ENCODE assay signal across 13 mouse cellular contexts in genomic region chr3:95241498-95241897, GRCm38 (mm10). TPM values are rescaled to one million over a fixed set of nuclear protein-coding genes. Genes with fewer than 3 reads are reported as not detected.
A peak's percentile ranks its signal among the peaks of the same experiment; 100 is the strongest.
DNase-seq lines count a peak whose midpoint lies in the region; ATAC-seq and TF ChIP-seq lines count a peak whose summit lies in the region.
"Had no signal": no experiment of that assay in that cellular context is flagged by ENCODE, and none has a peak within 500 bp of the region (broad histone marks: within the 10 kb centered on the region; RNA-seq: fewer than 3 reads in every experiment).

Gene Gm128, minus strand, starts transcription at chr3:95241598.

- no peak for DNase-seq in heart, postnatal 36 days
- DNase-seq in liver, embryonic 11.5 days (ENCODE audit: low spot score): no peak
- no peak for DNase-seq in liver
- no peak for DNase-seq in ES-E14 (ENCODE audit: low read depth, low spot score)
- no peak for DNase-seq in limb, embryonic 11.5 days (ENCODE audit: low spot score)
- DNase-seq in urinary bladder, postnatal 14 days (ENCODE audit: low spot score): no peak
- no peak for DNase-seq in urinary bladder, postnatal 36 days (ENCODE audit: low spot score in 2 of 2)
- DNase-seq: adrenal gland, adult 8-10 months; gastrocnemius, postnatal 36 days; kidney, adult 2 months; thymus, adult 2 months had no signal

- H3K4me2 ChIP-seq in heart, embryonic 12.5 days: peak within 1 kb of the TSS; percentile 34
- H3K4me2 ChIP-seq in liver, embryonic 11.5 days: peak within 1 kb of the TSS; percentile 54
- H3K4me2 ChIP-seq in limb, embryonic 11.5 days (ENCODE audit: low read depth, severe bottlenecking): peak within 1 kb of the TSS; percentile 33

- H3K9me3 ChIP-seq in heart, embryonic 12.5 days (replicated peaks): 0 out of 2 replicates have a peak, but pooled peaks cover 9% of the 10 kb centered on the region
- H3K9me3 ChIP-seq in liver, embryonic 11.5 days (ENCODE audit: control insufficient read depth, low read length): no peaks in the 10 kb centered on the region
- no peaks in the 10 kb centered on the region for H3K9me3 ChIP-seq in ES-E14 (ENCODE audit: control insufficient read depth, insufficient read depth, low read depth, low read length)
- H3K9me3 ChIP-seq in limb, embryonic 11.5 days (ENCODE audit: control insufficient read depth, low read length): no peaks in the 10 kb centered on the region

- peaks cover 10% of the 10 kb centered on the region for H3K4me1 ChIP-seq in heart, embryonic 12.5 days (replicated peaks)
- H3K4me1 ChIP-seq in liver, embryonic 11.5 days (replicated peaks; ENCODE audit: control insufficient read depth, insufficient read depth, low read length): 0 out of 2 replicates have a peak, but pooled peaks cover 7% of the 10 kb centered on the region
- peaks cover 0 to 11% of the 10 kb centered on the region in 2 experiments; a peak in 3 of 4 replicates for H3K4me1 ChIP-seq in ES-E14 (ENCODE audit: control insufficient read depth in 2 of 2, insufficient read depth in 2 of 2, low read length in 2 of 2, poor library complexity in 1 of 2)
- H3K4me1 ChIP-seq in limb, embryonic 11.5 days (ENCODE audit: control insufficient read depth, insufficient read depth, low read length): no peaks in the 10 kb centered on the region

- in situ Hi-C loops in ES-E14 (cut with MboI; ENCODE audit: low sequenced_read_pairs in 2 of 2, unreplicated experiment in 2 of 2): no loop called here

- no peak for ATAC-seq in heart, embryonic 12.5 days (ENCODE audit: insufficient number of reproducible peaks, low FRiP score)
- no peak for ATAC-seq in liver, embryonic 11.5 days (replicated peaks; ENCODE audit: low FRiP score)
- no peak for ATAC-seq in limb, embryonic 11.5 days (ENCODE audit: insufficient number of reproducible peaks, low FRiP score, low TSS enrichment, low read depth)
- ATAC-seq: forebrain, embryonic 16.5 days had no signal

- 0 out of 2 replicates have a peak within 1 kb of the TSS, but pooled peaks have one; percentile 0 for H3K4me3 ChIP-seq in heart, embryonic 12.5 days
- H3K4me3 ChIP-seq in liver, embryonic 11.5 days (ENCODE audit: low read depth, low read length): no peak within 1 kb of the TSS; the same call in 1 of the 2 replicates
- peak within 1 kb of the TSS; percentile 34 to 51 for H3K4me3 ChIP-seq in ES-E14 (ENCODE audit: insufficient read depth in 1 of 2, low read depth in 1 of 2, low read length in 2 of 2, poor library complexity in 1 of 2, severe bottlenecking in 1 of 2)
- H3K4me3 ChIP-seq in limb, embryonic 11.5 days (ENCODE audit: low read depth, low read length): peak within 1 kb of the TSS; percentile 12; the same call in 1 of the 2 replicates

- H3K9ac ChIP-seq in heart, embryonic 12.5 days: peak within 1 kb of the TSS; percentile 26
- H3K9ac ChIP-seq in liver, embryonic 11.5 days (ENCODE audit: low read depth, low read length): peak within 1 kb of the TSS; percentile 5; the same call in 1 of the 2 replicates
- H3K9ac ChIP-seq in ES-E14 (ENCODE audit: insufficient read depth, low read depth, low read length, poor library complexity, severe bottlenecking): peak within 1 kb of the TSS; percentile 58
- 0 out of 2 replicates have a peak within 1 kb of the TSS, but pooled peaks have one; percentile 4 for H3K9ac ChIP-seq in limb, embryonic 11.5 days (ENCODE audit: low read length)

- no peaks in the 10 kb centered on the region for H3K27me3 ChIP-seq in heart, embryonic 12.5 days (replicated peaks)
- H3K27me3 ChIP-seq in liver, embryonic 11.5 days (replicated peaks; ENCODE audit: control insufficient read depth, insufficient read depth, low read length): no peaks in the 10 kb centered on the region
- no peaks in the 10 kb centered on the region for H3K27me3 ChIP-seq in limb, embryonic 11.5 days (ENCODE audit: control insufficient read depth, insufficient read depth, low read length)

- intact Hi-C loops in heart, postnatal 36 days (cut with DNase I): no loop called here

- H3K36me3 ChIP-seq in heart, embryonic 12.5 days: peaks cover 26% of the 10 kb centered on the region
- peaks cover 14% of the 10 kb centered on the region for H3K36me3 ChIP-seq in liver, embryonic 11.5 days (ENCODE audit: control insufficient read depth, insufficient read depth, low read length)
- H3K36me3 ChIP-seq in ES-E14 (ENCODE audit: control insufficient read depth, insufficient read depth, low read length, poor library complexity, severe bottlenecking): peaks cover 8% of the 10 kb centered on the region; the same call in 1 of the 2 replicates
- H3K36me3 ChIP-seq in limb, embryonic 11.5 days (ENCODE audit: control insufficient read depth, insufficient read depth, low read length): peaks cover 6% of the 10 kb centered on the region; the same call in 1 of the 2 replicates

- H3K27ac ChIP-seq in heart, embryonic 12.5 days (ENCODE audit: poor library complexity, severe bottlenecking): no peak within 1 kb of the TSS
- no peak within 1 kb of the TSS for H3K27ac ChIP-seq in liver, embryonic 11.5 days (ENCODE audit: low read depth, low read length)
- no peak within 1 kb of the TSS for H3K27ac ChIP-seq in ES-E14 (ENCODE audit: insufficient read depth, low read depth, low read length, poor library complexity, severe bottlenecking)
- H3K27ac ChIP-seq in limb, embryonic 11.5 days (replicated peaks; ENCODE audit: low read depth, low read length): no peak within 1 kb of the TSS

- 72% methylated on average over 7 of the region's 7 CpGs for WGBS in heart, embryonic 12.5 days
- WGBS in liver, embryonic 11.5 days: 74% methylated on average over 7 of the region's 7 CpGs
- WGBS in limb, embryonic 11.5 days: 75% methylated on average over 7 of the region's 7 CpGs

TF ChIP-seq in ES-E14, 5 proteins besides CTCF, POLR2A, EP300 and RAD21:
- no peak for TF ChIP-seq ZC3H11A (IDR thresholded peaks at IDR 0.05; ENCODE audit: borderline replicate concordance, low read depth, low read length)
- TF ChIP-seq ZNF384 (IDR thresholded peaks at IDR 0.05; ENCODE audit: low read depth, low read length): no peak
- TF ChIP-seq CHD2 (IDR thresholded peaks at IDR 0.05; ENCODE audit: low read depth, low read length): no peak
- no peak for TF ChIP-seq MAFK (IDR thresholded peaks at IDR 0.05; ENCODE audit: insufficient read depth, low read depth, low read length)
- no peak for TF ChIP-seq HCFC1 (IDR thresholded peaks at IDR 0.05; ENCODE audit: borderline replicate concordance, insufficient read depth, low read length)
TF ChIP-seq in ES-E14: peak in this region for 0.

RNA-seq across cellular contexts. Expression of gene Gm128, which starts in this region (rescaled TPM):
- 0.53 and 0.64 TPM in 2 replicates for polyA plus RNA-seq in heart, embryonic 12.5 days (2016; fragmentation: Nextera tagmentation; extraction: Ambion mirVana)
- not detected for total RNA-seq in heart, postnatal 36 days (2021)
- 0.95 and 1.0 TPM in 2 replicates for polyA plus RNA-seq in liver, embryonic 11.5 days (2014; fragmentation: Nextera tagmentation; extraction: Ambion mirVana)
- 2.0 and 3.0 TPM in 2 replicates for total RNA-seq in ES-E14 (2012; rRNA removed)
- polyA plus RNA-seq in limb, embryonic 11.5 days (2014; fragmentation: Nextera tagmentation; extraction: Ambion mirVana): 0.53 and 0.82 TPM in 2 replicates
- total RNA-seq: gastrocnemius, postnatal 36 days had no signal
- polyA plus RNA-seq: forebrain, embryonic 16.5 days had no signal

Comparison
In these comparisons a context has a peak if more than half of its experiments do, and no peak if none do; other contexts are left out.
1. H3K9ac ChIP-seq: peak in every context shown above with its lines; median percentile 58 in ES-E14; 26 in heart, embryonic 12.5 days; 5 in liver, embryonic 11.5 days; 4 in limb, embryonic 11.5 days.